Mouse (Mus musculus) brain, embryonic 18.5 days (tissue): ENCODE results near the gene Parp16.
"Not testable (repeated sequence)": the region's sequence is repeated elsewhere in the genome, so short reads cannot be mapped to it uniquely, and the experiment has no call there.

Experiments used
- DNase-seq: peaks from one replicate; pipeline ENCODE4 v3.0.0-alpha.2; 2012; ENCODE audit warnings: low read depth, low spot score

Parp16 gene

GRCm38 (mm10) chr9:65243249-65243648 is 48.1 kb downstream of the Parp16 start:
- no peak for DNase-seq

GRCm38 (mm10) chr9:65244036-65244806 is 49.1 kb downstream of the Parp16 start:
- no peak for DNase-seq

DNA sequence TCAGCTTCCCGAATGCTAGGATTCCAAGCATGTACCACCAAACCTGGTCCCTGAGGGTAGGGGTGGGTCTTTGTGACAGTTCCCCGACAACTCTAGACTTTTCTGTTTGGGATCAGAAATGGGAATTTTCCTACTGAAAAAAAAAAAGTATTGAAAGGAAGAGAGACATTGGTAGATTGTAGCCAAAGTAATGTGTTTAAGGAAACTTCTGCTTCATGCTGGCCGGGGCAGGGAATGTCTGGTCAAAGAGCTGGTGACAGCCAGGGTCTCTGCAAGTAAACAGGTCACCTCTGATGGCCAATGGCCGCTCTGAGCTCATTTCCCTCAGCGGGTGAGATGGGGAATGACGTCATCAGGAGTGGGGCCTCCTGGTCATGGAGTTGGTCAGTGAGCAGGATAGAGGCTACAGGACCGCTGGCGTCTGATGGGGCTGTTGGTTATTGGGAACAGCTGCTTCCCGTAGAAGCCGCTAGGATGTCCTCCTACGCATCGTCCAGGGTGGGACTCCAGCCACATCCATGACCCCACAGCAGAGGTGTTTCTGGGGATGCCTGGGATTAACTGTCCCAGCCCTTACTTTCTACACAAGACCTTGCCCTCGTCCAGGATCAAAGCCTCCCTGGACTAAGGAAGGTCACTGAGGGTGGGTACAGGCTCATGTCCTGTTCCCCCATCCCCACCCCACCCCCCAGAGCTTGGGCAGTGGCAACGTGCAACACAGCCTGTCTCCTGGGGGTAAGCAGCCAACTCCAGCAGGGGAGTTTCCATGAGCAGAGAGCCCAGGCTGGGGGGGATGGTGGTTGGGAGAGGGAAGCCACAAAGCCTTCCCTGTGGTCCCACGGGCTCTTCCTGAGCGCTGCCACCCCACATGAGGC is 52.6 kb downstream of the Parp16 start:
- no peak for DNase-seq

GRCm38 (mm10) chr9:65248377-65248690 is 53.2 kb downstream of the Parp16 start:
- DNase-seq, result no peak

DNA sequence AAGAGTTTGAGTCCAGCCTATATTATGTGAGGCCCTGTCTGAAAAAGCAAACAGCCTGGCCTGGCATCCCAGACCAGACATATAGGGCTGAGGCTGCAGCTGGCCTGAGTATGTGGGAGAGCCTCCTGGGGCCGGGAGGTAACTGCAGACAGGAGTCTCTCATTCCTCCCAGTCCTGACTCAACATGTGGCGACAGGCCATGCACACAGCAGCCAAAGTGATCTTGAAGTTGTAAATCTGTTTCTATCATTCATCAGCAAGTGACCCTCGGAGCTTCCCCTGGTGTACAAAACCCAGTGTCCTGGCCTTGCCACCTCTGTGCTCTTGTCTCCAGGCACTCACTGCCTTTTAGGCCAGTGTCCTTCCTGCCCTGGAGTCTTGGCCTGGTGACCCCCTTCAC is 56.9 kb downstream of the Parp16 start:
- DNase-seq, result no peak

DNA sequence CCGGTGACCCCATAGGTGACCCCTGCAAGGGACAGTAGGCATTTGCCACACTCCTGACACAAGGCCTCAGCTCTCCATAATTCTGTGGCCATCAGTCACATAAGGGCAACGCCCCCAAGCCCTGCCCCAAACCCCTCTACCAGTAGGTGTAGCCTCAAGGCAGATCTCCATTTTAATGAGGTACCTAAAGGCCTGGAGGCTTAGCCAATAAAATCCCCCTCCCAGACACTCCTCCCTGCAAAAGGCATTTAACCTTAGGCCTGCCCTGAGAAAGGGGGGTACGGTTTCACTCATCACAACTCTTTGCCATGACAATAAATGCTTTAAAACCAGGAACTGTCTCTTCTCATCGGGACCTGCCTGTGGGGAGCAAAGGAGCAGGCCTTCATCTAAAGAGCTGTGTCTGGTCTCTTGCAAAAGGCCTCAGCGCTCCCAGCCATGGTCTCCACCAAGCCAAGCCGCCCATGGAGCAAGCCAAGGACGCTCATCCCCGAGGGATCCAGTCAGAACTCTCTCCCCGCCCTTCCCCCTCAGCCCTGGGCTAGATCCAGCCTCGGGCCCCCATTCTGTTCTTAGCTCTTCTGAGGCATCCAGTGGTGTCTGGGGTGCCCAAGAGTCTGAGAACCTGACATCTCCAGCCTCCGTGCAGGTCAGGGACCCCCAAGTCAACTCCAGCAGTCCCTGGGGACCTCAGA is 60.9 kb downstream of the Parp16 start:
- DNase-seq, result no peak

DNA sequence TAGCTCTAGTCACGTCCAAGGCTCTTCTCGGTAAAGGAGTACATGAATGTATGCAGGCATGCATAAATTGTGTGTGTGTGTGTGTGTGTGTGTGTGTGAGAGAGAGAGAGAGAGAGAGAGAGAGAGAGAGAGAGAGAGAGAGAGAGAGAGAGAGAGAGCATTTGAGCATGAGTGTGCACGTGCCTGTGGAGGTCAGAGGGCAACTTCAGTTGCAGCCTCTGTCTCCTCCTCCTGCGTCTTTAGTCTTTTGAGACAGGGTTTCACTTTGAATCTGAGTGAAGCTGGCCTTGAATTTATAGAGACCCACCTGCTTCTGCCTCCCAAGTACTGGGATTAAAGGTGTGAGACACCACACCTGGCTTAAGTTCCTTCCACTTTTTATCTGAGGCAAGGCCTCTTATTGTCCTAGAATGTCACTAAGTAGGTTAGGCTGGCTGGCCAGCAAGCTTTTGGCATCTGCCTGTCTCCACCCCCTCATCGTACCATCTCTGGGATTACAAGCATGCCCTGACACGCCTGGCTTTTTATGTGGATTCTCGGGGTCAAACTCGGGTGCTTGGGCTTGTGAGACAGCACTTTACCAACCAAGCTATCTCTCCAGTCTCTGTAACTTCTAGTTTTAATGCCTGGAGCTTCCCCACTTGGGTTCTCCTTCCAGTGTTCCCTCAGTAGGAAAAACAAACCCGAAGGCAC is 62.2 kb downstream of the Parp16 start:
- no peak for DNase-seq

DNA sequence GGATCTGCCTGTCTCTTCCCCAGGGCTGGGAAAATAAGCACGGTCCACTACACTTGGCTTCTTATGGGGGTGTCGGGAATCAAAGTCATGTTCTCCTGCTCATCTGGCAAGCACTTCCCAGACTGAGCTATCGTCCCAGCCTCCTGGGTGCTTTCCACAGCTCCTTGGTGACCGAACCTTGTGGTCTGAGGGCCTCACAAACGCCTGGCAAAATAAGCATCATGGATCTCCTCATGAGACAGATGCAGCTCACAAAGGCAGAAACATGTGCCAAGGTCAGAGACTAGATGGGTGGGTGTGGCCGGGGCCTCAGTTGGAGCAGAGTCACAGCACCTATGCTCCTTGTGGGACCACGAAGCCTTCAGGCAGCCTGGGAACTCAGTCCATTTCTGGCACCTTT is 64.2 kb downstream of the Parp16 start:
- no peak for DNase-seq

- no peak for DNase-seq
Measured at GRCm38 (mm10) chr9:65261591-65262230, 66.6 kb downstream of the Parp16 start.

GRCm38 (mm10) chr9:65262641-65263120 is 67.5 kb downstream of the Parp16 start:
- DNase-seq, result no peak

- no peak for DNase-seq
Measured at GRCm38 (mm10) chr9:65264959-65265358, 69.8 kb downstream of the Parp16 start, which contains the start of gene Cilp. TSS of gene Cilp (plus strand) at chr9:65265180.

DNA sequence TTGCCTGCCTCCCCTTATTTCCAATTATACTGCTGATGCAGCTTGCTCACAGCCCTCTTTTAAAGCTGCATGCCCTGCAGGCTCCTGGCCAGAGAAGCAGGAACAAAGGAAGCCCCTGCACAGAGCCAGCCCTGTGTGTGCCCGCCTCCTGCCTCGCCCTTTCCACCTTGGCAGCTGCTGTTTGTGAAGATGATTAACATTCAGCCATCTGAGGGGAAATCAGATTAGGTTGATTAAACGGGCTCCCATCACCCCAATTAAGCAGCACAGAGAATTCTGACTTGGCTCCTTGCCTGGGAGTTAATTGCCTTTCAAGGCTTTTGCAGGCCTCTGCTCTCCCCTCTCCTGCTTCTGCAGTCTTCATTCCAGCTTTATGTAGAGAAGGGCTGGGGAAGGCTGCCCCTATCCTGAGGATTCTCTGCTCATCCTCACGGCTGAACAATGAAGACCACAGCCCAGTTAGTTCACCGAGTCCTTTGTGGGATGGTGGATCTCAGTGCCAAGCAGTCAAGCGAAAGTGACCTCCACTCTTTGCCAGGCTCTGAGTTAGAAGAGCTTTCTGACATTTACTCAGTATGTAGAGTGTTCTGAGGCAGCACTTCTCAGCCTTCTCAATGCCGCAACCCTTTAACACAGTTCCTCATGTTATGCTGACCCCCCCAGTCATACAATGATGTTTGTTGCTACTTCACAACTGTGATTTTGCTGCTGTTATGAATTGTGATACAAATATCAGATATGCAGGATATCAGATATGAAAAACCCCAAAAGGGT is 72.8 kb downstream of the Parp16 start:
- DNase-seq, result peak; percentile 79

- DNase-seq, result no peak
Measured at GRCm38 (mm10) chr9:65273048-65273809, 78.1 kb downstream of the Parp16 start.

- no peak for DNase-seq
Measured at GRCm38 (mm10) chr9:65273873-65274272, 78.7 kb downstream of the Parp16 start.

- not testable (repeated sequence) for DNase-seq
Measured at GRCm38 (mm10) chr9:65274851-65275250, 79.7 kb downstream of the Parp16 start.

GRCm38 (mm10) chr9:65275810-65276530 is 80.8 kb downstream of the Parp16 start:
- no peak for DNase-seq

GRCm38 (mm10) chr9:65281536-65282151 is 86.5 kb downstream of the Parp16 start:
- no peak for DNase-seq

GRCm38 (mm10) chr9:65283301-65283700 is 88.1 kb downstream of the Parp16 start:
- DNase-seq, result peak; percentile 40
